Mouse (Mus musculus): ENCODE measurements around the gene Vmn1r21. TPM values are rescaled to one million over a fixed set of nuclear protein-coding genes. Genes with fewer than 3 reads are reported as not detected.

Gene Vmn1r21
- polyA plus RNA-seq, 1 experiment from 2014 or later = not detected

DNA sequence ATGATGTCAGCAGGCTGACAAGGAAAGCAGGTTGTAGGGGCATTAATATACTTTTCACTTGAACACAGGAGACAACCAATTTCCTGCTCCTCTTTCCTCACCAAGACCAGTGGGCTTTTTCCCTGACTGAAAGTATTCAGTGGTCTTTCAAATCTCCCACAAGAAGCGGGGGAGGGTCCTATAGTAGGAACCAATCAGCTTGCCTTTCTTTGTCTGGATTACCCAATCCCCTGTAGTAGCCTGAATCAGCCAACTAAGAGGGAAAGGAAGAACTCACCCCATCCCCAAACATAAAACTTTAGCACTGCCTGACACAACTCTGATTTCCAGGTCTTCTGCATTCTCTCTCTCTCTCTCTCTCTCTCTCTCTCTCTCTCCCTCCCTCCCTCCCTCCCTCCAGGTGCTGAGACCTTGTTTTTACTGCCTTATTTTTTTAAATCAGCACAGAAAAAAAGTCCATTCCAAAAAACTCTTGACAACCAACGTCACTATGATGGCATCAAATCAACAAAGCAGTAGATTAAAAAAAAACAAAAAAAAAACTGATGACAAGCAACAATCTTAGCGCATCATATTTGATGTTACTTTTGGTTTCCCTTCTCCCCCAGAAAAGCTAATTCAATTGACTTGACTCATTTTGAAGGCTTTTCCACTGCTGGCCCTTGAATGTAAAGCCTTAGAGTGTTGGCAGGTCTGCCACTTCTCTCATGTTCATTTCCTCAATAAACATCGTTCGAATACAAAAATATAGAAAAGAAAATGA, 27.3 kb downstream of the Vmn1r21 start:
- ATAC-seq (ENCODE audit: insufficient read depth, low FRiP score, low TSS enrichment) = peak; percentile 75
- Histone ChIP-seq H3K9ac (ENCODE audit: low read length) (no peak overlapping the region), H3K4me1 (ENCODE audit: control insufficient read depth, insufficient read depth, low read length) (no peaks in the 10 kb centered on the region), H3K27ac (ENCODE audit: low read depth, low read length) (no peak overlapping the region), H3K4me3 (ENCODE audit: low read depth, low read length) (peak overlapping the region; percentile 94), H3K9me3 (ENCODE audit: control insufficient read depth, low read length) (no peaks in the 10 kb centered on the region), H3K4me2 (ENCODE audit: low read depth) (peak overlapping the region; percentile 38), H3K36me3 (ENCODE audit: control insufficient read depth, insufficient read depth, low read length) (no peaks in the 10 kb centered on the region), H3K27me3 (ENCODE audit: control insufficient read depth, insufficient read depth, low read length) (no peaks in the 10 kb centered on the region)
- WGBS = 77% methylated on average over 5 of the region's 5 CpGs
- peak; percentile 48 for DNase-seq (ENCODE audit: low spot score)

GRCm38 (mm10) chr6:57814436-57814940, 35.7 kb downstream of the Vmn1r21 start:
- no peak for DNase-seq (ENCODE audit: low spot score)
- H3K27me3 ChIP-seq (ENCODE audit: control insufficient read depth, insufficient read depth, low read length) = no peaks in the 10 kb centered on the region
- H3K4me2 ChIP-seq (ENCODE audit: low read depth) = no peak overlapping the region
- H3K36me3 ChIP-seq (ENCODE audit: control insufficient read depth, insufficient read depth, low read length) = no peaks in the 10 kb centered on the region
- WGBS = 89% methylated on average over 2 of the region's 2 CpGs
- ATAC-seq (ENCODE audit: insufficient read depth, low FRiP score, low TSS enrichment) = no peak
- H3K4me3 ChIP-seq (ENCODE audit: low read depth, low read length) = no peak overlapping the region
- H3K27ac ChIP-seq (ENCODE audit: low read depth, low read length) = no peak overlapping the region
- H3K9ac ChIP-seq (ENCODE audit: low read length) = no peak overlapping the region
- no peaks in the 10 kb centered on the region for H3K9me3 ChIP-seq (ENCODE audit: control insufficient read depth, low read length)
- H3K4me1 ChIP-seq (ENCODE audit: control insufficient read depth, insufficient read depth, low read length) = no peaks in the 10 kb centered on the region

DNA sequence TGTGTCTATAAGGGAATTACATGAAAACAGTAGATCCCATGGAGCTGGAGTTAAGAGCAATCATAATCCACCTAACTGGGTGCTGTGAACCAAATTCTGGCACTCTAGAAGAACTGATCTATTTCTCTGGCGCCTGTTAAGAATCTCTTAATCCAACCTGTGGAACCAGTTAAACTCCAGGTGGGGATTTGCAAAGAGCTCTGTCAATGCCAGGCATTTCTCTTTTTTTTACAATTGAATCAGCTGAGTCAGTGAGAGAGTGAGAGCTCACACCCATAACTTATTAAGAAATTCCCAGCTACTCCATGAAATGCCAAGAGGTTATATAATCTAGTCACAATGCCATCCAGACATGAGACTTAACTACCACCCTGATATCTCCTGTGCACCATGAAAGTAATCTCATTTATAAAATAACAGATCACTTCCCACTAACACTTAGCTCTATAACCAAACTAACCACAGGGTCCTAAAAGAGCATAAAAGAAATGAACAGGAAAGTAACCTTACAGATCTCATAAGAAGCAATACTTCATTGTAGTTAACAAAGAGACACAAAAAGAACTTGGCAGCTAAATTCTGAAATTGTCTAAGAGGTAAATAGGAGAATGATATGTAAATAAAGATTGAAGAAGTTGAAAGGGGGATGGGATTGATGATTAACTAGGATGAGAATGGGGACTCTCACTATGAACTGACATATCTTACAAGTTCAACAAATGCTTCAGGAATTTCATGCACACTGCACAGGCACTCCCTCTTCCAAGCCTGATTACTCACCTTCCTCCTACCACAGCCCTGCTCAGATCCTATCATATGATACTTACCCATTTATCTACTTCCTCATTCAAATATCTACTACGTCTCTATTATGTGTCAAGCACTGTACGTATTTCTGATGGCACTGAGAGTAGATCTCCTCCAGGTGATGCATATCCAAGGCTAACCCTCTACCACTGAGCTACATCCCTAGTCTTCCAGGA, 38.1 kb downstream of the Vmn1r21 start:
- no peak overlapping the region for H3K4me3 ChIP-seq (ENCODE audit: low read depth, low read length)
- H3K4me1 ChIP-seq (ENCODE audit: control insufficient read depth, insufficient read depth, low read length) = no peaks in the 10 kb centered on the region
- DNase-seq (ENCODE audit: low spot score) (no peak), ATAC-seq (ENCODE audit: insufficient read depth, low FRiP score, low TSS enrichment) (no peak)
- no peaks in the 10 kb centered on the region for H3K27me3 ChIP-seq (ENCODE audit: control insufficient read depth, insufficient read depth, low read length)
- H3K9me3 ChIP-seq (ENCODE audit: control insufficient read depth, low read length) = no peaks in the 10 kb centered on the region
- H3K27ac ChIP-seq (ENCODE audit: low read depth, low read length) = no peak overlapping the region
- H3K4me2 ChIP-seq (ENCODE audit: low read depth) = no peak overlapping the region
- 93% methylated on average over 3 of the region's 3 CpGs for WGBS
- H3K36me3 ChIP-seq (ENCODE audit: control insufficient read depth, insufficient read depth, low read length) = no peaks in the 10 kb centered on the region
- no peak overlapping the region for H3K9ac ChIP-seq (ENCODE audit: low read length)

- Histone ChIP-seq H3K36me3 (ENCODE audit: control insufficient read depth, insufficient read depth, low read length) (no peaks in the 10 kb centered on the region), H3K9ac (ENCODE audit: low read length) (no peak overlapping the region), H3K4me1 (ENCODE audit: control insufficient read depth, insufficient read depth, low read length) (no peaks in the 10 kb centered on the region), H3K27me3 (ENCODE audit: control insufficient read depth, insufficient read depth, low read length) (no peaks in the 10 kb centered on the region), H3K4me2 (ENCODE audit: low read depth) (no peak overlapping the region), H3K4me3 (ENCODE audit: low read depth, low read length) (no peak overlapping the region), H3K9me3 (ENCODE audit: control insufficient read depth, low read length) (no peaks in the 10 kb centered on the region), H3K27ac (ENCODE audit: low read depth, low read length) (no peak overlapping the region)
- 96% methylated on average over 5 of the region's 5 CpGs for WGBS
- DNase-seq (ENCODE audit: low spot score) (no peak), ATAC-seq (ENCODE audit: insufficient read depth, low FRiP score, low TSS enrichment) (no peak)
These were observed 44.7 kb downstream of the Vmn1r21 start for GRCm38 (mm10) chr6:57805218-57806069.

- Histone ChIP-seq H3K36me3 (ENCODE audit: control insufficient read depth, insufficient read depth, low read length) (no peaks in the 10 kb centered on the region), H3K9me3 (ENCODE audit: control insufficient read depth, low read length) (no peaks in the 10 kb centered on the region), H3K4me1 (ENCODE audit: control insufficient read depth, insufficient read depth, low read length) (no peaks in the 10 kb centered on the region), H3K9ac (ENCODE audit: low read length) (no peak overlapping the region), H3K4me2 (ENCODE audit: low read depth) (no peak overlapping the region), H3K4me3 (ENCODE audit: low read depth, low read length) (no peak overlapping the region), H3K27me3 (ENCODE audit: control insufficient read depth, insufficient read depth, low read length) (no peaks in the 10 kb centered on the region), H3K27ac (ENCODE audit: low read depth, low read length) (no peak overlapping the region)
- ATAC-seq (ENCODE audit: insufficient read depth, low FRiP score, low TSS enrichment) = no peak
- no peak for DNase-seq (ENCODE audit: low spot score)
- WGBS = 97% methylated on average over 2 of the region's 2 CpGs
These were observed 47.0 kb downstream of the Vmn1r21 start for GRCm38 (mm10) chr6:57803130-57803529.

DNA sequence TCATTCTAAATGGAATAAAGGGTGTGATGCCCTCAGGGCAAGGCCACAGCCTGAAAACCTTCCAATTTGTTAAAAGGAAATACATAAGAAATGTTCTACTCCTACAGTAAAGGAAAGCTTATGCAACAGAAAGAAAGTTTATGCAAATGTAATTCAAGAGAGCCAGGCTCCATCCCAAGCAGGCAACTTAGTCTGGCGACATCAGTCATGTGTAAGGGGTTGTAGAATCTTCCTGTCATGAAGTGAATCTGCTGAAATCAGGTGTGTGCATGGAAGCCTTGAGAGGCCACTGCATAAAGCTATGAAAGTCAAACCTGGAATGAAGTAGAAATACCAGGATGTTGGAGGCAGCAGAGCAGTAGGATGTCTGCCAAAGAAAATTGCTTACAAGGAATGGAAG, 51.2 kb downstream of the Vmn1r21 start:
- Histone ChIP-seq H3K4me3 (ENCODE audit: low read depth, low read length) (no peak overlapping the region), H3K36me3 (ENCODE audit: control insufficient read depth, insufficient read depth, low read length) (no peaks in the 10 kb centered on the region), H3K27me3 (ENCODE audit: control insufficient read depth, insufficient read depth, low read length) (no peaks in the 10 kb centered on the region), H3K27ac (ENCODE audit: low read depth, low read length) (no peak overlapping the region), H3K9ac (ENCODE audit: low read length) (no peak overlapping the region), H3K9me3 (ENCODE audit: control insufficient read depth, low read length) (no peaks in the 10 kb centered on the region), H3K4me1 (ENCODE audit: control insufficient read depth, insufficient read depth, low read length) (no peaks in the 10 kb centered on the region), H3K4me2 (ENCODE audit: low read depth) (no peak overlapping the region)
- WGBS = 92% methylated on average over 1 of the region's 1 CpGs
- DNase-seq (ENCODE audit: low spot score) (no peak), ATAC-seq (ENCODE audit: insufficient read depth, low FRiP score, low TSS enrichment) (no peak)

DNA sequence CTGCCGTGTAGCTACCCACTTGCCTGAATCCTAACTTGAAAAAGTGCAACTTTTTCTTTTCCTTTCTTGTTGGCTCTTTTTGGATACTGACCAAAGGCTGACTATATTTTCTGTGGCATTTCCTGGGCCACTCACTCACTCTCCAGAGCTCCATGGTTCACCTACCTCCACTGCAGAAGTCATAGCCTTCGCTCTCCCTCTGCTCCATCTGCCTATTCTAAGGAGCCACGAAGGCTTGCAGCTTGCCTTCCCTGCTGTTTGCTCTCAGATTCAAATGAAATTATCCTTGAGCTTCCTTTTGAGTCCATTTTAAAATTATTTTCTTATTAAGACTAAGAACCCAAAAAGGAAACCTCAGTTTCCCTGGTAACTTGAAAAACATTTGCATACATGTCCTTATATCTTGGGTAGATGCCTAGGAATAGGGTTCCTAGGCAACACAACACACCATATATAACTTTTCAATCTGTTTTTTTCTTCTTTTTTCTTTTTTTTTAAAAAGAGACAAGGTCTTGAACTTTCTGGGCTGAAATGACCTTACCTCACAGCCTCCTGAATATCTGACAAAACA, 53.2 kb downstream of the Vmn1r21 start:
- H3K4me3 ChIP-seq (ENCODE audit: low read depth, low read length) = no peak overlapping the region

GRCm38 (mm10) chr6:57795835-57796234, 54.3 kb downstream of the Vmn1r21 start:
- Histone ChIP-seq H3K4me1 (ENCODE audit: control insufficient read depth, insufficient read depth, low read length) (no peaks in the 10 kb centered on the region), H3K9me3 (ENCODE audit: control insufficient read depth, low read length) (no peaks in the 10 kb centered on the region), H3K27ac (ENCODE audit: low read depth, low read length) (no peak overlapping the region), H3K27me3 (ENCODE audit: control insufficient read depth, insufficient read depth, low read length) (no peaks in the 10 kb centered on the region), H3K4me2 (ENCODE audit: low read depth) (no peak overlapping the region), H3K9ac (ENCODE audit: low read length) (no peak overlapping the region), H3K36me3 (ENCODE audit: control insufficient read depth, insufficient read depth, low read length) (no peaks in the 10 kb centered on the region), H3K4me3 (ENCODE audit: low read depth, low read length) (no peak overlapping the region)
- DNase-seq (ENCODE audit: low spot score) = no peak
- 77% methylated on average over 3 of the region's 3 CpGs for WGBS
- no peak for ATAC-seq (ENCODE audit: insufficient read depth, low FRiP score, low TSS enrichment)

More for the DNA sequence above, 53.2 kb downstream of the Vmn1r21 start:
- DNase-seq (ENCODE audit: low spot score) = no peak
- H3K9me3 ChIP-seq (ENCODE audit: control insufficient read depth, low read length) = no peaks in the 10 kb centered on the region
- no peak overlapping the region for H3K4me2 ChIP-seq (ENCODE audit: low read depth)
- WGBS = 90% methylated on average over 3 of the region's 3 CpGs
- H3K4me1 ChIP-seq (ENCODE audit: control insufficient read depth, insufficient read depth, low read length) = no peaks in the 10 kb centered on the region
- H3K27ac ChIP-seq (ENCODE audit: low read depth, low read length) = no peak overlapping the region
- no peak for ATAC-seq (ENCODE audit: insufficient read depth, low FRiP score, low TSS enrichment)
- no peaks in the 10 kb centered on the region for H3K27me3 ChIP-seq (ENCODE audit: control insufficient read depth, insufficient read depth, low read length)
- no peak overlapping the region for H3K9ac ChIP-seq (ENCODE audit: low read length)
- H3K36me3 ChIP-seq (ENCODE audit: control insufficient read depth, insufficient read depth, low read length) = no peaks in the 10 kb centered on the region
